Mouse (Mus musculus): ENCODE measurements around the gene Ogfod2.

- no peak for TF ChIP-seq CTCF (IDR thresholded peaks at IDR 0.05; ENCODE audit: insufficient read depth, low read length)
- TF ChIP-seq POLR2A (IDR thresholded peaks at IDR 0.05; ENCODE audit: borderline replicate concordance, extremely low read depth, low read depth, low read length) = no peak
These were observed 36.4 kb upstream of the Ogfod2 start for GRCm38 (mm10) chr5:124075716-124076115.
